Mouse (Mus musculus) intestine, postnatal 0 days (tissue): ENCODE data around the gene Zfp668. TPM values are rescaled to one million over a fixed set of nuclear protein-coding genes. Genes with fewer than 3 reads are reported as not detected.

Experiments
- ATAC-seq: fragments of 200-750 bp; cut with Nextera tagmentation; 2 replicates; pipeline ENCODE4 v1.8.0; 2017; ENCODE audit warnings: mild to moderate bottlenecking, moderate TSS enrichment, moderate library complexity
- H3K27ac ChIP-seq: fragments of 300-500 bp; sonication (generic); 2 replicates; pipeline ENCODE4 v1.5.1; 2014; ENCODE audit warnings: mild to moderate bottlenecking, low read depth, low read length, moderate library complexity
- H3K27me3 ChIP-seq: fragments of 300-500 bp; sonication (generic); replicated peaks from 2 replicates; pipeline ENCODE4 v1.6.1; 2014; ENCODE audit warnings: low read length, mixed read lengths; ENCODE audit not compliant: control insufficient read depth, insufficient read depth
- H3K36me3 ChIP-seq: fragments of 300-500 bp; sonication (generic); 2 replicates; pipeline ENCODE4 v1.6.1; 2014; ENCODE audit warnings: mild to moderate bottlenecking, moderate library complexity; ENCODE audit not compliant: control insufficient read depth, insufficient read depth
- H3K4me1 ChIP-seq: fragments of 300-500 bp; sonication (generic); replicated peaks from 2 replicates; pipeline ENCODE4 v1.6.1; 2014; ENCODE audit warnings: antibody characterized with exemption, low read length, mixed read lengths; ENCODE audit not compliant: control insufficient read depth, insufficient read depth
- H3K4me2 ChIP-seq: fragments of 300-500 bp; sonication (generic); replicated peaks from 2 replicates; pipeline ENCODE4 v1.6.1; 2014; ENCODE audit warnings: low read depth, mild to moderate bottlenecking, moderate library complexity
- H3K4me3 ChIP-seq: fragments of 300-500 bp; sonication (generic); 2 replicates; pipeline ENCODE4 v1.5.1; 2014; ENCODE audit warnings: low read depth, low read length
- H3K9ac ChIP-seq: fragments of 300-500 bp; sonication (generic); 2 replicates; pipeline ENCODE4 v1.6.1; 2014; ENCODE audit warnings: mild to moderate bottlenecking, low read depth, low read length
- H3K9me3 ChIP-seq: fragments of 300-500 bp; sonication (generic); 2 replicates; pipeline ENCODE4 v1.6.1; 2016; ENCODE audit warnings: mixed run types; ENCODE audit not compliant: control insufficient read depth
- CTCF ChIP-seq: sonication (generic); IDR thresholded peaks from 2 replicates; pipeline ENCODE4 v1.5.1; 2016; ENCODE audit warnings: low read depth, mild to moderate bottlenecking, control low read depth, antibody characterized with exemption, moderate library complexity
- WGBS: fragments of 180-500 bp; shearing (Covaris S2); extraction: QIAGEN DNeasy Blood & Tissue Kit; methylation state at CpG from one replicate; pipeline ENCODE4 v1.1.7; 2014; 5-methylcytosine and 5-hydroxymethylcytosine counted together
- polyA plus RNA-seq: library from polyadenylated mRNA; unstranded; fragments of >200 nt; fragmentation: Nextera tagmentation; extraction: Ambion mirVana; gene quantifications from 2 replicates; pipeline ENCODE4 v1.2.1, GENCODE M21; 2015

Gene Zfp668
- polyA plus RNA-seq, 1 experiment from 2014 or later, result 5.4 TPM

DNA sequence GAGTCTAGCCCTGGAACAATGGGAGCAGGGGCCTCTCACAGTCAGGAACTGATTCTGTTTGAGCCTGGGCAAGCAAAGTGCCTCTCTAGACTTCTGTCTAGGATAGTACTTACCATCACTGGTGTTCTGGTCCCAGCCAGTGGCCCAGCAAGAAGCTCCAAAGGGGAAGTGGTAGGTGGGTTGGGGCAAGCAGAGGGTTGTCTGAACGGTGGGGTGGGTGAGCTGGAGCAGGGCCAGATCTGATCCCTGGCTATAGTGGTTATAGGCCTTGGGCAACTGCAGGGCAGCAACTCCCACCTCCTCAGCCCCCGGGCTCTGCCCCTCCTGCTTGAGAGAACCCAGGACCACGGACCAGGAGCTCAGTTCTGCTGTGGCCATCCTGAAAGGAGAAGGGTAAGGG is 12.2 kb upstream of the Zfp668 start:
- 72% methylated on average over 3 of the region's 3 CpGs for WGBS
- Histone ChIP-seq H3K4me1 (peaks cover 3% of the 10 kb centered on the region; the same call in 1 of the 2 replicates), H3K4me3 (no peak overlapping the region), H3K9ac (no peak overlapping the region), H3K4me2 (no peak overlapping the region), H3K9me3 (no peaks in the 10 kb centered on the region), H3K36me3 (peaks cover 70% of the 10 kb centered on the region), H3K27ac (no peak overlapping the region), H3K27me3 (no peaks in the 10 kb centered on the region)
- TF ChIP-seq CTCF, result no peak
- no peak for ATAC-seq

- peaks cover 7% of the 10 kb centered on the region; the same call in 1 of the 2 replicates for H3K4me1 ChIP-seq
- no peak for TF ChIP-seq CTCF
- ATAC-seq, result no peak
- H3K4me2 ChIP-seq, result no peak overlapping the region
- H3K9me3 ChIP-seq, result no peaks in the 10 kb centered on the region
- H3K4me3 ChIP-seq, result no peak overlapping the region
- no peak overlapping the region for H3K9ac ChIP-seq
- H3K27ac ChIP-seq, result no peak overlapping the region
- peaks cover 75% of the 10 kb centered on the region for H3K36me3 ChIP-seq
- no peaks in the 10 kb centered on the region for H3K27me3 ChIP-seq
- 78% methylated on average over 3 of the region's 3 CpGs for WGBS
Observed at GRCm38 (mm10) chr7:127887781-127888180, 11.2 kb upstream of the Zfp668 start.

- no peak for TF ChIP-seq CTCF
Observed at GRCm38 (mm10) chr7:127887191-127887590, 10.6 kb upstream of the Zfp668 start.

GRCm38 (mm10) chr7:127886551-127886950 is 9.9 kb upstream of the Zfp668 start:
- Histone ChIP-seq H3K4me2 (no peak overlapping the region), H3K4me3 (no peak overlapping the region), H3K9me3 (no peaks in the 10 kb centered on the region), H3K4me1 (peaks cover 7% of the 10 kb centered on the region; the same call in 1 of the 2 replicates), H3K27me3 (no peaks in the 10 kb centered on the region), H3K9ac (no peak overlapping the region), H3K36me3 (peaks cover 76% of the 10 kb centered on the region), H3K27ac (no peak overlapping the region)
- ATAC-seq, result no peak
- WGBS, result 75% methylated on average over 6 of the region's 6 CpGs
- TF ChIP-seq CTCF, result no peak

More at GRCm38 (mm10) chr7:127887191-127887590, 10.6 kb upstream of the Zfp668 start:
- Histone ChIP-seq H3K4me1 (peaks cover 7% of the 10 kb centered on the region; the same call in 1 of the 2 replicates), H3K27ac (no peak overlapping the region), H3K4me2 (no peak overlapping the region), H3K9ac (no peak overlapping the region), H3K9me3 (no peaks in the 10 kb centered on the region), H3K27me3 (no peaks in the 10 kb centered on the region), H3K4me3 (no peak overlapping the region), H3K36me3 (peaks cover 76% of the 10 kb centered on the region)
- 77% methylated on average over 8 of the region's 8 CpGs for WGBS
- ATAC-seq, result no peak

DNA sequence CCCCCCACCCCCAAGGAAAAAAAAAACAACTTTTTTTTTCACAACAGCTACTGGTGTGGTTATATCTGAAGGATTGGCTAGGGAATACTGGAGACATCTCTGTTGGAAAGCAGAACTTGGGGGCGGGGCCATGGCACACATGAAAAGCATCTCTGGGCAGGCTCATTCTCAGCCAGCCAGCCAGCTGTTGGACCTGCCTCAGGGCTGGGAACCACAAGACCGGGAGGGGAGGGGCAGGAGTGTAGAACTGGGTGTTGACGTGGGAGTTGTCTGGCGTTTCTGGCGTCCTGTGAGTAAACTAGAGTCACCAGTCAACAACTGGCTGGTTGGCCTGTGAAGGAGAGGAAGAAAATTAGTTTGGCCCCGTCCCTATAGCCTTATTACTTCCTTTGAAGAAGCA is 9.3 kb upstream of the Zfp668 start:
- H3K4me1 ChIP-seq, result peaks cover 7% of the 10 kb centered on the region; the same call in 1 of the 2 replicates
- peaks cover 78% of the 10 kb centered on the region for H3K36me3 ChIP-seq
- no peak overlapping the region for H3K4me2 ChIP-seq
- no peaks in the 10 kb centered on the region for H3K9me3 ChIP-seq
- no peak overlapping the region for H3K9ac ChIP-seq
- WGBS, result 42% methylated on average over 6 of the region's 6 CpGs
- H3K27ac ChIP-seq, result no peak overlapping the region
- TF ChIP-seq CTCF, result no peak
- H3K27me3 ChIP-seq, result no peaks in the 10 kb centered on the region
- no peak overlapping the region for H3K4me3 ChIP-seq
- no peak for ATAC-seq

GRCm38 (mm10) chr7:127880431-127880830 is 3.8 kb upstream of the Zfp668 start:
- Histone ChIP-seq H3K27me3 (no peaks in the 10 kb centered on the region), H3K36me3 (peaks cover 66% of the 10 kb centered on the region), H3K27ac (no peak overlapping the region), H3K9ac (no peak overlapping the region), H3K4me2 (no peak overlapping the region), H3K9me3 (no peaks in the 10 kb centered on the region), H3K4me3 (no peak overlapping the region), H3K4me1 (peaks cover 5% of the 10 kb centered on the region; the same call in 1 of the 2 replicates)
- ATAC-seq, result no peak
- 81% methylated on average over 12 of the region's 12 CpGs for WGBS
- no peak for TF ChIP-seq CTCF

GRCm38 (mm10) chr7:127879301-127879700 is 2.7 kb upstream of the Zfp668 start:
- peaks cover 61% of the 10 kb centered on the region for H3K36me3 ChIP-seq
- WGBS, result 96% methylated on average over 9 of the region's 9 CpGs
- TF ChIP-seq CTCF, result no peak

More at GRCm38 (mm10) chr7:127879301-127879700, 2.7 kb upstream of the Zfp668 start:
- Histone ChIP-seq H3K27ac (no peak overlapping the region), H3K9me3 (no peaks in the 10 kb centered on the region), H3K4me1 (peaks cover 8% of the 10 kb centered on the region; the same call in 1 of the 2 replicates), H3K4me2 (no peak overlapping the region), H3K27me3 (no peaks in the 10 kb centered on the region), H3K4me3 (no peak overlapping the region), H3K9ac (no peak overlapping the region)
- ATAC-seq, result no peak
